Mouse (Mus musculus) liver, embryonic 12.5 days (tissue): ENCODE data around the gene Olfr826. TPM values are rescaled to one million over a fixed set of nuclear protein-coding genes. Genes with fewer than 3 reads are reported as not detected.
"Not testable (repeated sequence)": the region's sequence is repeated elsewhere in the genome, so short reads cannot be mapped to it uniquely, and the experiment has no call there.

ENCODE experiments used
- ATAC-seq: fragments of 200-750 bp; cut with Nextera tagmentation; 2 replicates; pipeline ENCODE4 v1.8.0; 2017; ENCODE audit warnings: moderate number of reproducible peaks, mild to moderate bottlenecking, moderate library complexity
- H3K27ac ChIP-seq: fragments of 300-500 bp; sonication (generic); 2 replicates; pipeline ENCODE4 v1.5.1; 2016; ENCODE audit warnings: mild to moderate bottlenecking
- H3K27me3 ChIP-seq: fragments of 300-500 bp; sonication (generic); replicated peaks from 2 replicates; pipeline ENCODE4 v1.6.1; 2016; ENCODE audit warnings: mild to moderate bottlenecking, moderate library complexity
- H3K36me3 ChIP-seq: fragments of 300-500 bp; sonication (generic); 2 replicates; pipeline ENCODE4 v1.6.1; 2016; ENCODE audit warnings: mild to moderate bottlenecking, moderate library complexity
- H3K4me1 ChIP-seq: fragments of 300-500 bp; sonication (generic); 2 replicates; pipeline ENCODE4 v1.6.1; 2016
- H3K4me2 ChIP-seq: fragments of 300-500 bp; sonication (generic); 2 replicates; pipeline ENCODE4 v1.6.1; 2016; ENCODE audit warnings: mild to moderate bottlenecking, moderate library complexity
- H3K4me3 ChIP-seq: fragments of 300-500 bp; sonication (generic); 2 replicates; pipeline ENCODE4 v1.5.1; 2016; ENCODE audit warnings: mild to moderate bottlenecking, moderate library complexity
- H3K9ac ChIP-seq: fragments of 300-500 bp; sonication (generic); 2 replicates; pipeline ENCODE4 v1.6.1; 2016; ENCODE audit warnings: mild to moderate bottlenecking, moderate library complexity
- H3K9me3 ChIP-seq: fragments of 300-500 bp; sonication (generic); replicated peaks from 2 replicates; pipeline ENCODE4 v1.6.1; 2016; ENCODE audit warnings: mild to moderate bottlenecking, moderate library complexity
- WGBS: fragments of 180-500 bp; shearing (Covaris S2); methylation state at CpG from one replicate; pipeline ENCODE4 v1.1.7; 2016; ENCODE audit not compliant: insufficient replicate concordance; 5-methylcytosine and 5-hydroxymethylcytosine counted together
- polyA plus RNA-seq: library from polyadenylated mRNA; unstranded; fragments of >200 nt; fragmentation: Nextera tagmentation; extraction: Ambion mirVana; gene quantifications from 2 replicates; pipeline ENCODE4 v1.2.1, GENCODE M21; 2016

Gene Olfr826
- polyA plus RNA-seq = not detected in 2 replicates

- no peak within 1 kb of the TSS for H3K4me3 ChIP-seq
- no peak within 1 kb of the TSS for H3K27ac ChIP-seq
- H3K27me3 ChIP-seq = no peaks in the 10 kb centered on the region
- no peak within 1 kb of the TSS for H3K4me2 ChIP-seq
- no peak within 1 kb of the TSS for H3K9ac ChIP-seq
- no peaks in the 10 kb centered on the region for H3K9me3 ChIP-seq
- 65% methylated on average over 1 of the region's 1 CpGs for WGBS
- no peaks in the 10 kb centered on the region for H3K4me1 ChIP-seq
- ATAC-seq = no peak
- no peaks in the 10 kb centered on the region for H3K36me3 ChIP-seq
Observed at GRCm38 (mm10) chr10:130184086-130184485, at the start of gene Olfr826. Gene Olfr826 (minus strand): TSS chr10:130184186.

GRCm38 (mm10) chr10:130232117-130232516 lies 48.1 kb upstream of the Olfr826 start:
- Histone ChIP-seq H3K36me3 (no peaks in the 10 kb centered on the region), H3K4me1 (no peaks in the 10 kb centered on the region), H3K27ac (no peak overlapping the region), H3K27me3 (no peaks in the 10 kb centered on the region), H3K4me2 (no peak overlapping the region), H3K9ac (no peak overlapping the region), H3K9me3 (no peaks in the 10 kb centered on the region), H3K4me3 (no peak overlapping the region)
- ATAC-seq = no peak
- 56% methylated on average over 1 of the region's 1 CpGs for WGBS

GRCm38 (mm10) chr10:130229584-130229983 lies 45.6 kb upstream of the Olfr826 start:
- H3K4me2 ChIP-seq = no peak overlapping the region
- no peak for ATAC-seq
- no peaks in the 10 kb centered on the region for H3K36me3 ChIP-seq
- H3K4me3 ChIP-seq = no peak overlapping the region
- WGBS = 63% methylated on average over 5 of the region's 5 CpGs
- H3K9ac ChIP-seq = no peak overlapping the region
- no peaks in the 10 kb centered on the region for H3K27me3 ChIP-seq
- H3K9me3 ChIP-seq = no peaks in the 10 kb centered on the region
- no peaks in the 10 kb centered on the region for H3K4me1 ChIP-seq
- no peak overlapping the region for H3K27ac ChIP-seq

- H3K9ac ChIP-seq = no peak overlapping the region
- no peak overlapping the region for H3K4me2 ChIP-seq
- 4% methylated on average over 1 of the region's 1 CpGs for WGBS
- H3K4me3 ChIP-seq = no peak overlapping the region
- no peaks in the 10 kb centered on the region for H3K9me3 ChIP-seq
- H3K27ac ChIP-seq = no peak overlapping the region
- no peaks in the 10 kb centered on the region for H3K4me1 ChIP-seq
- H3K36me3 ChIP-seq = no peaks in the 10 kb centered on the region
- no peaks in the 10 kb centered on the region for H3K27me3 ChIP-seq
- ATAC-seq = peak; percentile 40; the same call in 1 of the 2 replicates
Observed at GRCm38 (mm10) chr10:130228246-130228645, 44.3 kb upstream of the Olfr826 start.

GRCm38 (mm10) chr10:130225034-130225433 lies 41.0 kb upstream of the Olfr826 start:
- H3K27me3 ChIP-seq = no peaks in the 10 kb centered on the region
- H3K9me3 ChIP-seq = no peaks in the 10 kb centered on the region
- no peak for ATAC-seq
- 63% methylated on average over 3 of the region's 3 CpGs for WGBS
- no peak overlapping the region for H3K4me2 ChIP-seq
- H3K36me3 ChIP-seq = no peaks in the 10 kb centered on the region
- H3K9ac ChIP-seq = no peak overlapping the region
- H3K4me1 ChIP-seq = no peaks in the 10 kb centered on the region
- H3K4me3 ChIP-seq = no peak overlapping the region
- no peak overlapping the region for H3K27ac ChIP-seq

GRCm38 (mm10) chr10:130214303-130214702 lies 30.3 kb upstream of the Olfr826 start, which contains the start of gene Olfr827:
Gene Olfr827 (minus strand): TSS chr10:130214403.
- 67% methylated on average over 1 of the region's 1 CpGs for WGBS
- ATAC-seq = no peak
- H3K4me2 ChIP-seq = no peak within 1 kb of the TSS
- no peak within 1 kb of the TSS for H3K27ac ChIP-seq
- H3K9me3 ChIP-seq = no peaks in the 10 kb centered on the region
- no peaks in the 10 kb centered on the region for H3K27me3 ChIP-seq
- no peaks in the 10 kb centered on the region for H3K36me3 ChIP-seq
- H3K4me3 ChIP-seq = no peak within 1 kb of the TSS
- no peak within 1 kb of the TSS for H3K9ac ChIP-seq
- H3K4me1 ChIP-seq = no peaks in the 10 kb centered on the region

GRCm38 (mm10) chr10:130166666-130167065 lies 17.3 kb downstream of the Olfr826 start, which contains the start of gene Olfr825:
Gene Olfr825 (minus strand): TSS chr10:130166766.
- Histone ChIP-seq H3K36me3 (no peaks in the 10 kb centered on the region), H3K4me1 (no peaks in the 10 kb centered on the region), H3K4me2 (no peak within 1 kb of the TSS), H3K4me3 (no peak within 1 kb of the TSS), H3K9ac (no peak within 1 kb of the TSS), H3K9me3 (peaks cover 3% of the 10 kb centered on the region; the same call in 1 of the 2 replicates), H3K27ac (no peak within 1 kb of the TSS), H3K27me3 (no peaks in the 10 kb centered on the region)
- ATAC-seq = no peak

- Histone ChIP-seq H3K27me3 (no peaks in the 10 kb centered on the region), H3K36me3 (no peaks in the 10 kb centered on the region), H3K4me3 (no peak overlapping the region), H3K4me1 (no peaks in the 10 kb centered on the region), H3K9ac (no peak overlapping the region), H3K27ac (no peak overlapping the region), H3K4me2 (no peak overlapping the region), H3K9me3 (no peaks in the 10 kb centered on the region)
- no peak for ATAC-seq
Observed at GRCm38 (mm10) chr10:130165196-130165595, 18.8 kb downstream of the Olfr826 start.

GRCm38 (mm10) chr10:130144121-130144520 lies 39.9 kb downstream of the Olfr826 start:
- H3K4me2 ChIP-seq = no peak overlapping the region
- H3K4me1 ChIP-seq = no peaks in the 10 kb centered on the region
- no peak overlapping the region for H3K27ac ChIP-seq
- H3K9ac ChIP-seq = no peak overlapping the region
- no peaks in the 10 kb centered on the region for H3K36me3 ChIP-seq
- H3K4me3 ChIP-seq = no peak overlapping the region
- H3K27me3 ChIP-seq = no peaks in the 10 kb centered on the region
- no peaks in the 10 kb centered on the region; the same call in 1 of the 2 replicates for H3K9me3 ChIP-seq
- WGBS = 62% methylated on average over 5 of the region's 5 CpGs
- no peak for ATAC-seq

- WGBS = 56% methylated on average over 5 of the region's 5 CpGs
- H3K4me3 ChIP-seq, H3K36me3 ChIP-seq, H3K4me2 ChIP-seq, ATAC-seq, H3K27ac ChIP-seq, H3K4me1 ChIP-seq, H3K27me3 ChIP-seq, H3K9ac ChIP-seq, H3K9me3 ChIP-seq: not testable (repeated sequence)
Observed at GRCm38 (mm10) chr10:130142481-130142880, 41.5 kb downstream of the Olfr826 start.

- Histone ChIP-seq H3K36me3 (no peaks in the 10 kb centered on the region), H3K9ac (no peak overlapping the region), H3K27me3 (no peaks in the 10 kb centered on the region), H3K4me3 (no peak overlapping the region), H3K4me1 (no peaks in the 10 kb centered on the region), H3K4me2 (no peak overlapping the region), H3K27ac (no peak overlapping the region), H3K9me3 (no peaks in the 10 kb centered on the region)
- ATAC-seq = no peak
Observed at GRCm38 (mm10) chr10:130134811-130135210, 49.2 kb downstream of the Olfr826 start.

GRCm38 (mm10) chr10:130129900-130130299 lies 54.1 kb downstream of the Olfr826 start, which contains the start of gene Olfr824:
Gene Olfr824 (minus strand): TSS chr10:130130000.
- H3K4me1 ChIP-seq, H3K9ac ChIP-seq, H3K9me3 ChIP-seq, H3K4me3 ChIP-seq, H3K27me3 ChIP-seq, H3K36me3 ChIP-seq, H3K27ac ChIP-seq, ATAC-seq, H3K4me2 ChIP-seq: not testable (repeated sequence)
